Mouse (Mus musculus) kidney, postnatal 10 days (tissue): ENCODE results near the gene Mettl18.
"Not testable (repeated sequence)": the region's sequence is repeated elsewhere in the genome, so short reads cannot be mapped to it uniquely, and the experiment has no call there.

Experiments
- DNase-seq: peaks from one replicate; pipeline ENCODE4 v3.0.0; 2021; ENCODE audit warnings: mixed read lengths

The Mettl18 gene

GRCm38 (mm10) chr1:163994721-163995608, at the start of gene Mettl18, which contains the start of gene BC055324:
Gene Mettl18 (plus strand): TSS chr1:163994889.
Gene BC055324 (minus strand): TSS chr1:163994796.
- DNase-seq, result peak; percentile 93

- DNase-seq, result peak; percentile 14
Observed at GRCm38 (mm10) chr1:163953396-163953795, 41.3 kb upstream of the Mettl18 start.

- DNase-seq, result no peak
Observed at GRCm38 (mm10) chr1:163958036-163958435, 36.7 kb upstream of the Mettl18 start.

- DNase-seq, result no peak
Observed at GRCm38 (mm10) chr1:163964008-163964689, 30.5 kb upstream of the Mettl18 start.

GRCm38 (mm10) chr1:163974471-163974870, 20.2 kb upstream of the Mettl18 start:
- DNase-seq, result no peak

- no peak for DNase-seq
Observed at GRCm38 (mm10) chr1:163975088-163975487, 19.6 kb upstream of the Mettl18 start.

GRCm38 (mm10) chr1:163976515-163976914, 18.2 kb upstream of the Mettl18 start:
- no peak for DNase-seq

GRCm38 (mm10) chr1:163992371-163992770, 2.3 kb upstream of the Mettl18 start:
- DNase-seq, result no peak

- DNase-seq, result no peak
Observed at GRCm38 (mm10) chr1:163994173-163994720, 442 bp upstream of the Mettl18 start.

GRCm38 (mm10) chr1:163995609-163995913, 872 bp downstream of the Mettl18 start:
- no peak for DNase-seq

- DNase-seq, result no peak
Observed at GRCm38 (mm10) chr1:164001831-164002452, 7.3 kb downstream of the Mettl18 start.

GRCm38 (mm10) chr1:164004311-164004710, 9.6 kb downstream of the Mettl18 start:
- no peak for DNase-seq

GRCm38 (mm10) chr1:164009235-164009634, 14.5 kb downstream of the Mettl18 start:
- DNase-seq, result peak; percentile 51

GRCm38 (mm10) chr1:164014616-164015015, 19.9 kb downstream of the Mettl18 start:
- DNase-seq, result no peak

GRCm38 (mm10) chr1:164018221-164018896, 23.7 kb downstream of the Mettl18 start:
- DNase-seq, result no peak

- DNase-seq, result no peak
Observed at GRCm38 (mm10) chr1:164019789-164020188, 25.1 kb downstream of the Mettl18 start.

- not testable (repeated sequence) for DNase-seq
Observed at GRCm38 (mm10) chr1:164020746-164021145, 26.1 kb downstream of the Mettl18 start.

GRCm38 (mm10) chr1:164022106-164022505, 27.4 kb downstream of the Mettl18 start:
- not testable (repeated sequence) for DNase-seq

GRCm38 (mm10) chr1:164025685-164026084, 31.0 kb downstream of the Mettl18 start:
- DNase-seq, result no peak

- DNase-seq, result peak; percentile 50
Observed at GRCm38 (mm10) chr1:164027416-164027815, 32.7 kb downstream of the Mettl18 start.

- DNase-seq, result no peak
Observed at GRCm38 (mm10) chr1:164040385-164041135, 45.9 kb downstream of the Mettl18 start.

GRCm38 (mm10) chr1:164043549-164043948, 48.9 kb downstream of the Mettl18 start:
- DNase-seq, result peak; percentile 65
